Mouse (Mus musculus) adipocyte (in vitro differentiated cells): ENCODE measurements at regions not wholly inside any gene's neighbourhood (a gene's known extent, or its start where the extent isn't known, plus 50 kb on each side); places are given as distances from the start of the nearest gene placed in this dataset.
"Not testable (repeated sequence)": the region's sequence is repeated elsewhere in the genome, so short reads cannot be mapped to it uniquely, and the experiment has no call there.

Source experiments
- DNase-seq: peaks from one replicate; pipeline ENCODE4 v3.0.0-alpha.2; 2016; ENCODE audit warnings: low spot score

DNA sequence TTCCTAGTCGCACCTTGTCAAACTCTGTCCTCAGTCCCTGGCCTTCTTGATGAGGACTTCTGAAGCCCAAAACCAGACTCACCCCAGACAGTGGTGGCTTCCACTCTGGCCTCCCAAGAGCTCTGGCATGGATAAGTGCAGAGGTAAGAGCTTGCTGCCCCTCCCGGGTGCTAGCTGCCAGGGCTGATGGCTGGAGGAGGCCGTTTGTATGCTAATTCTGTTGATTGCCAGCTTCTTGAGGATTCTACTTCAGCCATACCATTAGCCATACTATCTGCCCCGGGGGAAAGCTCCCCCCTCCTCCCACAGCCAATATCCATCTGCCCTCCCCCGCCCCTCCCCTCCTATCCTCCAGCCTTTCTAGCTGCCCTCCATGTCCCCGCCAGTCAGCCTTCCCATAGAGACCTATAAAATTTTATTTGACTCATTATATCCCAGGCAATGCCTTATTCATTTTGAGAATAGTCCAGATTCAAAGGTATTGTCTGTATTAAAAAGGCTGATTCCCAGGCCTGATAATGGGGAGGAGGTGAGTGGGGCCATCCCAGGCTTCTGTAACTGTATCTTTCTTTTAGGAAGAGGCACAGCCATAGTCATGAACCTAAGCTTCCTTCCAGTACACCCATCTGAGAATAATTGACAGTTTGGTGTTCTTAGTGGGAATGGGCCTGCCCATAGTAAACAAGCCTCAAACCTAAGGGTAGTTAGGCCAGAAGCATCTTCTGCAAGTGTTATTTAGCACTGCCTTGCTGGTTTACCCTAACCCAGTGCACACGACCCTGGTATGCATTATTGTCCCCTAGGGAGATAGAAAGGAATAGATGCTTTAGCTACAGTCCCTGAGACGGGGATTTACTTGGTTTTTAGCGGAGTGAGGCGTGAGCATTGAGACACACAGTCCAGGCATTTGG, 239.2 kb upstream of the 1700012A03Rik start:
- DNase-seq = no peak

GRCm38 (mm10) chr6:31804468-31804867, 240.7 kb upstream of the Podxl start:
- not testable (repeated sequence) for DNase-seq

- not testable (repeated sequence) for DNase-seq
These were observed 239.4 kb upstream of the Podxl start for GRCm38 (mm10) chr6:31803222-31803621.

- DNase-seq = no peak
These were observed 227.8 kb upstream of the Podxl start for GRCm38 (mm10) chr6:31791547-31791946.

GRCm38 (mm10) chr6:31790906-31791305, 227.1 kb upstream of the Podxl start:
- no peak for DNase-seq

DNA sequence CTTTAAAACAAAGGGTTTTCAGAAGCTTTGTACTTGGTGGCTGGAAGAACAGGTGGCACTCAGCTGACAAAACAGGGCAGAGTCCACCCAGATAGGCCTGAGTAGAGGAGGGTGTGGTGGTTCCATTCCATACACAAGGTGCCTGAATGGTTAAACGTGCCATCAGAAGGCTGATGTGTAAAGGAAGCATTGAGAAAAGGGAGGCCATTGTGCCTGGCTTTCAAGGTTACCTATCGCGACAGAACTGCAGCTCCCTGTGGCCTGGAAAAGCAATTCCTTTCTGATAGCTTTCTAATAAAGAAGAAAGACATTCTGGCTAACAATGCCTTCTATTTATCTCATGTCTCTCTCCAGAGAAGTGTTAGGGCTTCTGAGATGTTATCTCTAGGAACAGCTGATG, 213.1 kb upstream of the Podxl start:
- no peak for DNase-seq

GRCm38 (mm10) chr6:31771916-31772315, 208.1 kb upstream of the Podxl start:
- no peak for DNase-seq

DNA sequence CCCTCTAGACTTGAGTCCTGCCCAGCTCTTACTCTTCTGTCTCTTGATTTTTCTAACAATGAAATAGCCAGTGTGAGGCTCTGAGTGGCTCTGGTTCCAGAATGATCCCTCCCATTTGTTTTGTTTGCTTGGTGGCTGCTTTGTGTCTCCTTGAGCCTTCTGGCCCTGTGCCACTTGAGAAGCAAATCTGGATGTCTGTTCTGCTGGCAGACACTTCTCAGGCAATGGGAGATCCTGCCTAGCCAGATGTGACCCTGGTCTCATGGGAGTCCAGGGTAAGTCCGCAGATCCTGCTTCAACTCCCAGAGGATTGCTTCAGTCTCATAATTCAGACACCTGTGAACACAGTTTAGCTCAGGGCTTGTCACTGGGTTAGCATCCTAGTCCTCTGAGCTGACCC, 181.8 kb upstream of the Podxl start:
- no peak for DNase-seq

DNA sequence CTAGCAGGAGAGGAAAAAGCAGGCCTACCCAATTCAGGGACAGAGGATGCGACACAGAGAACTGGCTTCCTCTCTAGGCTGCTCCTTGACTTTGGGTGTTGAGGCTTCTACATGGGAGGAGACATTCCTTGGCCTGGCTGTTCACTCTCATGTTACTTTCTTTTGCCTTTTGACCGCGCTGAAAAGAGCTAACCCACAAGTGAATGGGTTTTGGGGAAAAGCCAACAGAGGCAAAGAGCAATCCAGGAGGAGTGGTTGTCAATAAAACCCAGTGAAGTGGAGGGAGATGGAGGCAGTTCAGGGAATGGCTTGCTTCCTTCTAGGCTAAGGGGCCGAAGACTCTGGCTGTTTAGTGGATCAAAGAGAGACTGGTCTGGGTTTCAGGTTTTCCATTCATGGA, 167.6 kb upstream of the Podxl start:
- DNase-seq = no peak

DNA sequence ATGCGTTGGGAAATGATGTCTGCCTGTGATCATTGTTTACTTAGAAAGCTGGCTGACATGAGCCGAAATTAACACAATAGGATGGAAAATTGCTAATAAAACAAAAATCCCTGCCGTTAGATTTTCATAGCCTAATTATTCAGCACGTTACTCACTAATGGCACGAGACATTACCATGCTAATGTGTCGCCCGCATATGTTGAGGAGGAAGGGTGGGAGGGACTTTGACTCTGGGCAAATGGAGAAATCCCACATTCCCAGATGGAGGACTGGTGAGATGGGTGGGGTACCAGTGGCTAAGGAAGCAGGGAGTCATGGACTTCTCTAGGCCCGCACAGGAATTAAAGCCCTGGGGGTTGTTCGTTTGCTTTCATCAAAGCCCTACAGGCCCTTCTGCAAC, 155.8 kb upstream of the Podxl start:
- no peak for DNase-seq

DNA sequence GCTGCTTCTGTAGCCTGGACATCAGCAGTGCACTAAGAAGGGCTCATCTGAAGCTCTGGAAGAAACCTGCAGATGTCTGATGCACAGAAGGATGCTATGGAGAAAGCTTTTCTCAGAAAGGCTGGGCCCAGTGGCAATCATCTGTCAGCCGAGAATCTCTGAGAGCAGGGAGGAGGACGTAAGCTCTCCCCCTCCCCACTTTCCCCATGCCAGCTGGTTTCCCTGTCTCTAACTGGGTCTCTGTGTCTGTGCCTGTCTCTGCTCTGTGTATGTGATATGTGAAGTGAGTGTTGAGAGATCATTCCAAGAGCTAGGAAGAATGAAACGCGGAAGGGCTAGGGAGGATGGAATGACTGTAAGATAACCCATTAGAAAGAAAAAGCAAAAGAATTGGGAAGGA, 155.1 kb upstream of the Podxl start:
- no peak for DNase-seq

DNA sequence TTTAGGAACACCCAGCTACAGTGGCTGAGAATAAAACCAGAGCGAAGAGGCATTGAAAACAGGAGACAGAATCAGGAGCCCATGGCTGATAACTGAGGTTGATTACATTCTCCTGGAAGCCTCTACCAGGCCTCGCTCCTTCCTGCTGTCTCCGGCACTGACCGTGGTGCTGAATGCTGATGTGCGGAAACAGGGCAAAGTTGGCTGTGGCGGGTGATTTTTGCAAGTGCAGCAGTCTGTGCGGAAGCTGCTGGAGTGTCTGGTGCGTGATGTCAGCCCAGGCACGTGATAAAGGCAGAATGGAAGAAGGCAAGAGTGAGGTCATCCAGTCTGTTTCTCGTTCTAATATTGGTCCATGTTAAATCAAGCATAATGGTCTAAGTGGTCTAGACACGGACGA, 153.8 kb upstream of the Podxl start:
- peak; percentile 67 for DNase-seq

- no peak for DNase-seq
These were observed 143.5 kb upstream of the Podxl start for GRCm38 (mm10) chr6:31707256-31707655.

DNA sequence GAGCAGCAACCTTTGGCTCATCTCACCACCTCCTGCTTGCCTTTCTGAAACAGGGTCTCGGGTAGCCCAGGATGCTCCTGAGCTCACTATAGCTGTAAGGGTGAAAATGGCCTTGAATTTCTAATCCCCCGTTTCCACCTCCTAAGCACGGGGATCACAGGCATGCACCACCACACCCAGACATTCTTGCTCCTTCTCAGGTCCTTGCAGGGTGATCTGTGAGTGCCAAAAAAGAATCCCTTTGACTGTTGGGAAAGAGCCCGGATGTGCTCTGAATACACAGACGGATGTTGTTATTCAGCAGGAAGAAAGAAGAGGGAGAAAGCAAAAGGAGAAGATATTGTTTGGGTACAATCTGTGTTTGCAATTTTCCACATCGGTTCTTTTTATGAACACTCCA, 140.4 kb upstream of the Podxl start:
- no peak for DNase-seq

DNA sequence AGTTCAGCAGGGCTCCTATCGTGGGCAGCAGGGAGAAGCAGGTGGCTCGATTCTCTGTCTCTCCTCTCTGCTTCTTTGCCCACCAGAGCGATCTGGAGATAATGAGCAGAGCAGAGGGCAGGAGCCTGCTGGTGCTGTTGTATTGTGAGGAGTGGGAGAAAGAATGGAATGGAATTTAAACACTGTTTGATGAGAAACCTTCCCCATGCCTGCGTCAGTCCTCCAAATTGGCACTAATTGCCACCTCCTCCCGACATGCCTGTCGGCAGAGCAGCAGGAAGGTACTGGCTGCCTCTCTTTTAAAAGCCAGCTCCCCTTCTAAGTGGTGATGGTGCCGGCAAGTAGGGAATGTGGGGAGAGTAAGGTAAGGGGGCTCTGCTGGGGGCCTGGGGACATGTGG, 139.2 kb upstream of the Podxl start:
- no peak for DNase-seq

GRCm38 (mm10) chr6:31695885-31696284, 132.1 kb upstream of the Podxl start:
- no peak for DNase-seq

DNA sequence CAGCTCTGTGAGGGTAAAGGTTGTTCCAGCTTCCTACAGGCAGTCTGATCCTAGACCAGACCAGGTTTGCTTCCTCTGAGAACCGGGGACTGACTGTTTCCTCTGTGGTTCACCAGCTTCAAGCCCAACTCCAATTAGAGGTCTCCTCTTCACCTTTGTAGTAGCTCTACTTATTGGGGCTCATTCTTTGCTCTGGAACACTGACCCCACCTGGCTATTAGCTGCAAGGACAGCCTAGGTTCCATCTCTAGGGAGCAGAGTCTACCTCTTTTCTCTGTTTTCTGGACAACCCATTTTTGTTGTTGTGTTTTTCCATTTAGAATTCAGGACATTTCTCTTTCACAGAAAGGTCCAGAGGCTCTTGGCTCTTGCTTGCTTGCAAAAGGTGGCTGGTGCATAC, 129.3 kb upstream of the Podxl start:
- DNase-seq = no peak

DNA sequence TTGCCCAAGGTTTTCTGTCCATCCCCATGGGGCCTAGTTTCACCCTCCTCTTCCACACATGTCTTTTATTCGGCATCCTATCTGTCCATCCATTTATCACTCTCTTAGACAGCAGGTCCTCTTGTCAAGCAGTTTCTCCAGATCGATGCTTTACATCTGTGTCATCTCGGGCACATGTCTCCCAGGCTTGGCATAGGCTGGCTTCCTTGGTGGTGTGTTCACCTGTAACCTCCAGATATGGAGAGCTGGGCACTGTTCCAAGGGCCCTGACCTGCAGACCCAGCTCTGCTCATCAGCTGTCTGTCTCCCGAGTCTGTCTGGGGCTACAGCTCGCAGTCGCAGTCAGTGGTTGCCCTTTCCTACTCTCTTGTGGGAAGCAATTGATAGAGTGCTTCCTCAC, 128.2 kb upstream of the Podxl start:
- no peak for DNase-seq

GRCm38 (mm10) chr6:31680101-31680500, 116.3 kb upstream of the Podxl start:
- no peak for DNase-seq

DNA sequence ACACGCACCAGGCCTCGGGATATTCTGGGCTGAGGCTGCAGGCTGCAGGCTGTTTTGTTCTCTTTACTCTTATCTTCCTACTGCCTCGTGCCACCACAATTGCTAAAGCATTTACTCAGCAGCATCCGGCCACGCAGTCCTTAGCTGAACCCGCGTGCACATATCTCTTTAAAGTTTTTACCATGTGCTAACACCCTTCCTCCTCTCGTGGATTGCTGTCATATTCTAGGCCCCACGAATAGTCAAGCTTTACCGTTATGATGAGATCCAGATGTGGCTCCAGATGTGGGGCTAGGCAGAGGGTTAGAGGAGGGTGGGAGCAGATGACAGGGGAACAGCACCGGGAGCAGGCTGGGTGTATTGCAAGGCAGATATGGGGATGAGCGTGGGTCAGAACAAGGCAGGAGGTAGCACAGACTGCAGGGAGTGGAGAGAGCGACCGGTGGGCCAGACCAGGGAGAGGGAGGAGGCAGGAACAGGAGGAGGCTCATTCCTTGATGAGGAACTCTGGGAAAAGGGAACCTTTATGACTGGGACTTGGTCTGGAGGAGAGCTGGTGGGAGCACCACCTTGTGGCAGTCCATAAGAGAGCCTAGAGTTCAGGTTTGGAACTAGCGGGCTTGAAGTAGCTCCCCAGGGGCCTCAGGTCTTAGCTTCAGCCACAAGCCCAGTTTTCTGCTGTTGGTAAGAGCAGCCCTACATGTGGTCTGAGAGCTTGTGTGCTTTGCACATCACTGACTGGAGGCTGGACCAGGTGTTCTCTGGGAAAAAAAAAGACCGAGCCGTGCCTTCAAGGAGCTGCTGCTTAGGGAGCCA, 102.1 kb upstream of the Podxl start:
- no peak for DNase-seq

- peak; percentile 75 for DNase-seq
These were observed 100.7 kb upstream of the Podxl start for GRCm38 (mm10) chr6:31664495-31664894.

GRCm38 (mm10) chr6:31660778-31661177, 97.0 kb upstream of the Podxl start:
- DNase-seq = peak; percentile 78

- DNase-seq = no peak
These were observed 96.1 kb upstream of the Podxl start for GRCm38 (mm10) chr6:31659901-31660300.
